Mouse (Mus musculus): Measurements from ENCODE around the gene Vim.

DNA sequence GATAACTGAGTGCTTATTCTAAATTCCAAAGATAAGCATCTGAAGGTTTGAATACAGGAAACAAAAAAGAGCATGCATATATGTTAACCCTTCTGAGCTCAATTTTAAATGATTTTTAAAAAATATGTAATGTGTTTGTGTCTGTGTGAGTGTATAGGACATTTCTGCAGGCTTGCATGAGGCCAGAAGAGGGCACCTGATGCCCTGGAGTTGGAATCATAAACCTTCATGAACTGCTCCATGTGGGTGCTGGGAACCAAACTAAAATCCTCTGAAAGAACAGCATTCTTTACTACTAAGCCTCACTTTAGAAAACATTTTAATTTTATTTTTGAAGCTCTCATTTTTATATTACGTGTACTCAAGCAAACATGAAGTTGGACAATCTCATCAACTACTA is 3.7 kb downstream of the Vim start:
- TF ChIP-seq CTCF (IDR thresholded peaks at IDR 0.05; ENCODE audit: control insufficient read depth, insufficient read depth, insufficient replicate concordance, low read depth, low read length) = no peak
- no peak for TF ChIP-seq POLR2A (IDR thresholded peaks at IDR 0.05; ENCODE audit: control insufficient read depth, low read depth, low read length)

Measured in testis, adult 2 months (tissue).